Mouse (Mus musculus): ENCODE results near the gene Skida1.

GRCm38 (mm10) chr2:18038141-18038752, 10.6 kb downstream of the Skida1 start:
- TF ChIP-seq CTCF (IDR thresholded peaks at IDR 0.05; ENCODE audit: extremely low read depth, insufficient read depth, low read length) (no peak), POLR2A (IDR thresholded peaks at IDR 0.05; ENCODE audit: extremely low read depth, insufficient read depth, low read length) (no peak)
